ENCODE assay signal across 26 mouse cellular contexts in genomic region chr13:37158831-37159522, GRCm38 (mm10).
DNase-seq lines count a peak whose midpoint lies in the region; ATAC-seq lines count a peak whose summit lies in the region.
"Had no signal": no experiment of that assay in that cellular context is flagged by ENCODE, and none has a peak within 500 bp of the region (broad histone marks: within the 10 kb centered on the region; RNA-seq: fewer than 3 reads in every experiment).

No protein-coding gene starts in this region.

- no peak overlapping the region for H3K4me3 ChIP-seq in embryonic facial prominence, embryonic 14.5 days (ENCODE audit: low read depth, low read length)
- H3K4me3 ChIP-seq in embryonic facial prominence, embryonic 10.5 days: no peak overlapping the region
- H3K4me3 ChIP-seq: embryonic facial prominence, embryonic 15.5 days; forebrain, embryonic 10.5 days; limb, embryonic 10.5 days had no signal

- no peaks in the 10 kb centered on the region for H3K36me3 ChIP-seq in embryonic facial prominence, embryonic 14.5 days (ENCODE audit: control insufficient read depth, insufficient read depth, low read length)
- no peaks in the 10 kb centered on the region for H3K36me3 ChIP-seq in embryonic facial prominence, embryonic 10.5 days (replicated peaks)
- H3K36me3 ChIP-seq: embryonic facial prominence, embryonic 15.5 days; forebrain, embryonic 10.5 days; G1E; limb, embryonic 10.5 days had no signal

- no peaks in the 10 kb centered on the region for H3K9me3 ChIP-seq in embryonic facial prominence, embryonic 14.5 days (ENCODE audit: control insufficient read depth, low read length)
- H3K9me3 ChIP-seq in embryonic facial prominence, embryonic 10.5 days: no peaks in the 10 kb centered on the region
- H3K9me3 ChIP-seq: embryonic facial prominence, embryonic 15.5 days; forebrain, embryonic 10.5 days; G1E; limb, embryonic 10.5 days had no signal

- no peaks in the 10 kb centered on the region for H3K4me1 ChIP-seq in embryonic facial prominence, embryonic 14.5 days (ENCODE audit: control insufficient read depth, insufficient read depth, low read length)
- H3K4me1 ChIP-seq in embryonic facial prominence, embryonic 10.5 days: no peaks in the 10 kb centered on the region
- H3K4me1 ChIP-seq: embryonic facial prominence, embryonic 15.5 days; forebrain, embryonic 10.5 days; limb, embryonic 10.5 days had no signal

- no peak overlapping the region for H3K27ac ChIP-seq in embryonic facial prominence, embryonic 14.5 days (replicated peaks; ENCODE audit: low read depth, low read length)
- no peak overlapping the region for H3K27ac ChIP-seq in embryonic facial prominence, embryonic 10.5 days (replicated peaks)
- H3K27ac ChIP-seq: embryonic facial prominence, embryonic 15.5 days; forebrain, embryonic 10.5 days; hindbrain, postnatal 0 days; limb, embryonic 10.5 days; macrophage; stomach, postnatal 0 days had no signal

- no peak overlapping the region for H3K9ac ChIP-seq in embryonic facial prominence, embryonic 14.5 days (ENCODE audit: low read depth, low read length)
- H3K9ac ChIP-seq: embryonic facial prominence, embryonic 15.5 days had no signal

- H3K4me2 ChIP-seq in embryonic facial prominence, embryonic 14.5 days (ENCODE audit: low read depth, low read length): no peak overlapping the region
- H3K4me2 ChIP-seq: embryonic facial prominence, embryonic 15.5 days; liver, embryonic 11.5 days; midbrain, embryonic 11.5 days had no signal

- ATAC-seq in embryonic facial prominence, embryonic 14.5 days (ENCODE audit: low read depth): no peak
- ATAC-seq: CD4-positive, CD25-positive, alpha-beta regulatory T cell, adult 4 months; hindbrain, postnatal 0 days had no signal

- DNase-seq in embryonic facial prominence, embryonic 14.5 days (ENCODE audit: low spot score): peak; percentile 60
- DNase-seq in embryonic facial prominence, embryonic 10.5 days (ENCODE audit: low spot score): no peak
- DNase-seq in left cerebral cortex, adult 11 months (ENCODE audit: low spot score): peak; percentile 26
- no peak for DNase-seq in left cerebral cortex, postnatal 10 days (ENCODE audit: extremely low spot score in 1 of 2, low spot score in 2 of 2)
- peak; percentile 24 to 72 for DNase-seq in frontal cortex, postnatal 36 days (ENCODE audit: low spot score in 2 of 2)
- peak; percentile 16 for DNase-seq in right cerebral cortex, postnatal 14 days
- no peak for DNase-seq in MN1 (ENCODE audit: low spot score)
- DNase-seq in adrenal gland, adult (ENCODE audit: inconsistent age in 2 of 2, low spot score in 1 of 2): no peak
- DNase-seq: adrenal gland, adult 2 months; cerebellum, adult 11 months; heart, adult 11 months; heart, postnatal 4 days; kidney, adult 18-20 months; kidney, postnatal 14 days; lung, adult 2 months; thymus, postnatal 25 days had no signal

- 58% methylated on average over 4 of the region's 4 CpGs for WGBS in embryonic facial prominence, embryonic 14.5 days
- 83% methylated on average over 4 of the region's 4 CpGs for WGBS in embryonic facial prominence, embryonic 10.5 days

- no peaks in the 10 kb centered on the region for H3K27me3 ChIP-seq in embryonic facial prominence, embryonic 14.5 days (replicated peaks; ENCODE audit: control insufficient read depth, insufficient read depth, low read length)
- no peaks in the 10 kb centered on the region for H3K27me3 ChIP-seq in embryonic facial prominence, embryonic 10.5 days (replicated peaks; ENCODE audit: low read depth, poor library complexity, severe bottlenecking)
- H3K27me3 ChIP-seq: embryonic facial prominence, embryonic 15.5 days had no signal

- intact Hi-C loops in left cerebral cortex, postnatal 10 days (cut with DNase I): no loop called here

Comparison
In these comparisons a context has a peak if more than half of its experiments do, and no peak if none do; other contexts are left out.
1. DNase-seq: peak in embryonic facial prominence, embryonic 14.5 days (single experiment), left cerebral cortex, adult 11 months (single experiment), frontal cortex, postnatal 36 days (2 of 2) and right cerebral cortex, postnatal 14 days (single experiment); none in embryonic facial prominence, embryonic 10.5 days (single experiment), left cerebral cortex, postnatal 10 days (0 of 2), MN1 (single experiment) and adrenal gland, adult (0 of 2).